Mouse (Mus musculus) heart, embryonic 12.5 days (tissue): ENCODE results near the gene Otub1. TPM values are rescaled to one million over a fixed set of nuclear protein-coding genes. Genes with fewer than 3 reads are reported as not detected.

Source experiments
- ATAC-seq: fragments of 200-750 bp; cut with Nextera tagmentation; 2 replicates; pipeline ENCODE4 v1.8.0; 2017; ENCODE audit warnings: moderate TSS enrichment, moderate library complexity; ENCODE audit not compliant: insufficient number of reproducible peaks, low FRiP score
- H3K27ac ChIP-seq: fragments of 300-500 bp; sonication (generic); 2 replicates; pipeline ENCODE4 v1.5.1; 2016; ENCODE audit warnings: mild to moderate bottlenecking, moderate library complexity; ENCODE audit not compliant: poor library complexity, severe bottlenecking
- H3K27me3 ChIP-seq: fragments of 300-500 bp; sonication (generic); replicated peaks from 2 replicates; pipeline ENCODE4 v1.6.1; 2016; ENCODE audit warnings: mild to moderate bottlenecking, moderate library complexity
- H3K36me3 ChIP-seq: fragments of 300-500 bp; sonication (generic); 2 replicates; pipeline ENCODE4 v1.6.1; 2016; ENCODE audit warnings: mild to moderate bottlenecking, moderate library complexity
- H3K4me1 ChIP-seq: fragments of 300-500 bp; sonication (generic); replicated peaks from 2 replicates; pipeline ENCODE4 v1.6.1; 2016; ENCODE audit warnings: mild to moderate bottlenecking
- H3K4me2 ChIP-seq: fragments of 300-500 bp; sonication (generic); 2 replicates; pipeline ENCODE4 v1.6.1; 2016; ENCODE audit warnings: mild to moderate bottlenecking, moderate library complexity
- H3K4me3 ChIP-seq: fragments of 300-500 bp; sonication (generic); 2 replicates; pipeline ENCODE4 v1.5.1; 2016; ENCODE audit warnings: mild to moderate bottlenecking
- H3K9ac ChIP-seq: fragments of 300-500 bp; sonication (generic); 2 replicates; pipeline ENCODE4 v1.6.1; 2016; ENCODE audit warnings: mild to moderate bottlenecking, moderate library complexity
- H3K9me3 ChIP-seq: fragments of 300-500 bp; sonication (generic); replicated peaks from 2 replicates; pipeline ENCODE4 v1.6.1; 2016; ENCODE audit warnings: mild to moderate bottlenecking, moderate library complexity
- WGBS: fragments of 180-500 bp; shearing (Covaris S2); methylation state at CpG from one replicate; pipeline ENCODE4 v1.1.7; 2016; 5-methylcytosine and 5-hydroxymethylcytosine counted together
- polyA plus RNA-seq: library from polyadenylated mRNA; unstranded; fragments of >200 nt; fragmentation: Nextera tagmentation; extraction: Ambion mirVana; gene quantifications from 2 replicates; pipeline ENCODE4 v1.2.1, GENCODE M21; 2016

Otub1 gene
- polyA plus RNA-seq, 1 experiment from 2014 or later, result 154 TPM

DNA sequence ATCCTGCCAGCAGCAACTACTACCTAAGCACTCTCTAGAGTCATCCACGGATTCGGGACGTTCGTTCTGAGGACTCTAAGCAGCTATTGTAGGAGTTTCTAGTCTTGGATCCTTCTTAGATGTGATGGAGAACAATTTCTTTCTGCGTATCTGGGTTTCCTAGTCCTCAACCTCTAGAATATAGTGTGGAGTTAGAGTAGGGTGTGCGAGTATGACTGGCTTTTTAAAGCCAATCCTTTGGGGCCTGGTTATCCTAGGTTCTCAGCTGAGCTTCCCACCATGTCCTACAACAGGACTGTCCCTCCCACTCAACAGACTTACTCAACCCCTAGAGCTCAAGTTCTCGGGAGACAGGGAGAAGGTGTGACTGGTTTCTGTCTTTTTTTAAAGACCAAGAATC lies 790 bp downstream of the Otub1 start:
- H3K27me3 ChIP-seq, result no peaks in the 10 kb centered on the region
- no peaks in the 10 kb centered on the region for H3K9me3 ChIP-seq
- H3K4me3 ChIP-seq, result peak overlapping the region; percentile 82
- peaks cover 42% of the 10 kb centered on the region for H3K36me3 ChIP-seq
- ATAC-seq, result no peak
- peaks cover 31% of the 10 kb centered on the region for H3K4me1 ChIP-seq
- peak overlapping the region; percentile 98 for H3K27ac ChIP-seq
- H3K4me2 ChIP-seq, result peak overlapping the region; percentile 89
- 29% methylated on average over 7 of the region's 7 CpGs for WGBS
- peak overlapping the region; percentile 84 for H3K9ac ChIP-seq

DNA sequence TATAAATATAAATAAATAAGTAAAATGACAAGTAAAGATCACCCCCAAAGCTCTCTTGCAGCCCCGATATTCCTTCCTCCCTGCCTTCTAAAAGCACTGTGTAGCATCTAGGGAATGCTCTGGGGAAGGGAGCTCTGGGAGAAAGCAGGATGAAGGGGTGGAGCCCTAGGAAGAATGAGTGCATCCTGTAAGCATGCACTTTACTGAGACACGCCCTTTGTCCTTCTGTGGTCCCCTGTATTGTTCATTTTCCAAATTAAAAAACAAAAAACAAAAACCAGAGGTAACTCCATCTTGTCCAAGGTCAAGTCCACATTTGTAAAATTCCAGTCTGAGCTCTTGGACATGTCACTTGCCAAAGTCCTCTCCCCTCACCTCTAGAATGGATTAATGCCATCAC lies 1.2 kb downstream of the Otub1 start:
- Histone ChIP-seq H3K27me3 (no peaks in the 10 kb centered on the region), H3K4me3 (peak overlapping the region; percentile 82), H3K4me1 (peaks cover 31% of the 10 kb centered on the region), H3K9ac (peak overlapping the region; percentile 84), H3K4me2 (peak overlapping the region; percentile 89), H3K9me3 (no peaks in the 10 kb centered on the region), H3K27ac (peak overlapping the region; percentile 98; the same call in 1 of the 2 replicates), H3K36me3 (peaks cover 45% of the 10 kb centered on the region)
- 50% methylated on average over 2 of the region's 2 CpGs for WGBS
- no peak for ATAC-seq

- H3K4me1 ChIP-seq, result peaks cover 43% of the 10 kb centered on the region
- no peak for ATAC-seq
- whole genome bisulfite sequencing, result 49% methylated on average over 1 of the region's 1 CpGs
These were observed 5.7 kb downstream of the Otub1 start for GRCm38 (mm10) chr19:7200427-7200826.

DNA sequence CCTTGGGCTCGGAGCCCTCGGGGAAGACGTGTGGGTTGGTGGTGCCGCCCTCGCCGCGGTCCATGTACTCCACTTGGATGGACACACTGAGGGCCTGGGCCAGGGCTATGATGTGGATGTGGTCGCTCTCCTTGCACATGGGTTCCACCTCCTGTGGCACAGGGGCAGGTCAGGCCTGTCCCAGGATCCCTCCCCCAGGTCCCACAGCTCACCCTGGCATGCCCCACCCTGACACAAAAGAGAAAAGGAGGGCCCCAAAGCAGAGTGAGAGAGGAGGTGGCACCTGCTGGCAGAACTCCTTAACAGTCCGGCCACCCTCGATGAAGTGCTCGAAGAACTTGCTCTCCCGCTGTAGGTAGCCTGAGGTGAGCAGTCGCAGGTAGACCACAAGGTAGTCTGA lies 7.0 kb downstream of the Otub1 start:
- Histone ChIP-seq H3K9me3 (no peaks in the 10 kb centered on the region), H3K9ac (no peak overlapping the region), H3K4me2 (no peak overlapping the region), H3K4me3 (no peak overlapping the region), H3K27ac (no peak overlapping the region), H3K27me3 (no peaks in the 10 kb centered on the region), H3K4me1 (peaks cover 31% of the 10 kb centered on the region), H3K36me3 (peaks cover 65% of the 10 kb centered on the region)
- WGBS, result 90% methylated on average over 13 of the region's 13 CpGs
- ATAC-seq, result no peak

More at GRCm38 (mm10) chr19:7200427-7200826, 5.7 kb downstream of the Otub1 start:
- H3K36me3 ChIP-seq, result peaks cover 69% of the 10 kb centered on the region
- no peaks in the 10 kb centered on the region for H3K9me3 ChIP-seq
- no peak overlapping the region for H3K9ac ChIP-seq
- no peak overlapping the region for H3K27ac ChIP-seq
- no peaks in the 10 kb centered on the region for H3K27me3 ChIP-seq
- H3K4me3 ChIP-seq, result no peak overlapping the region
- H3K4me2 ChIP-seq, result no peak overlapping the region

- peaks cover 49% of the 10 kb centered on the region for H3K36me3 ChIP-seq
These were observed 8.7 kb downstream of the Otub1 start for GRCm38 (mm10) chr19:7197445-7197844.

GRCm38 (mm10) chr19:7196741-7197270 lies 9.3 kb downstream of the Otub1 start:
- H3K27ac ChIP-seq, result no peak overlapping the region
- no peak overlapping the region for H3K4me3 ChIP-seq
- H3K36me3 ChIP-seq, result peaks cover 45% of the 10 kb centered on the region
- H3K9me3 ChIP-seq, result no peaks in the 10 kb centered on the region
- peak overlapping the region; percentile 23; the same call in 1 of the 2 replicates for H3K9ac ChIP-seq
- H3K4me2 ChIP-seq, result peak overlapping the region; percentile 53
- peaks cover 19% of the 10 kb centered on the region for H3K4me1 ChIP-seq
- 12% methylated on average over 17 of the region's 17 CpGs for WGBS
- peak; percentile 20; the same call in 1 of the 2 replicates for ATAC-seq
- 0 out of 2 replicates have a peak, but pooled peaks cover 3% of the 10 kb centered on the region for H3K27me3 ChIP-seq

More at GRCm38 (mm10) chr19:7197445-7197844, 8.7 kb downstream of the Otub1 start:
- Histone ChIP-seq H3K4me3 (no peak overlapping the region), H3K4me1 (peaks cover 23% of the 10 kb centered on the region), H3K27ac (no peak overlapping the region), H3K27me3 (no peaks in the 10 kb centered on the region), H3K9me3 (no peaks in the 10 kb centered on the region), H3K9ac (no peak overlapping the region), H3K4me2 (no peak overlapping the region)
- peak; percentile 8; the same call in 1 of the 2 replicates for ATAC-seq
- WGBS, result 85% methylated on average over 9 of the region's 9 CpGs

GRCm38 (mm10) chr19:7195900-7196728 lies 10.0 kb downstream of the Otub1 start:
- ATAC-seq, result peak; percentile 13; the same call in 1 of the 2 replicates

DNA sequence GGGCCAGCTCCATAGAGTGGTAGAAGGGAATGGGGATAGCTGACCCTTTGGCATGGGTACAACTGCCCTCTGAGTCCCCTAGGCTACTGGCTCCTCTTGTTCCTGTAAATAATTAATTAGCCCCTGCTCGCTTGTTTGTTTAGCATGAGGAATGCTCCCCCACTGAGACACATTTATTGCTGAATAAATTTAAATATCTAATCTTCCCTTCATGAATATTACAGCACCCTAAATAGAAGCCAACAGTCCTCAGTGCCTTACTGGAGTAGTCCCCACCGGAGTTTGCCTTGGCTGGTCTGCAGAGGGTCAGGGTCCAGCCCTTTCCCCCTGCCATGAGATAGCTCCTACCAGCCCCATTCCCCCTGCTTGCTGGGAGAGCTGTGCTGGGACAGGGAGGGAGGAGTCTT lies 13.6 kb downstream of the Otub1 start:
- no peaks in the 10 kb centered on the region for H3K9me3 ChIP-seq
- no peak for ATAC-seq
- H3K4me2 ChIP-seq, result no peak overlapping the region
- H3K36me3 ChIP-seq, result peaks cover 4% of the 10 kb centered on the region
- H3K27me3 ChIP-seq, result peaks cover 28% of the 10 kb centered on the region
- WGBS, result 58% methylated on average over 2 of the region's 2 CpGs
- H3K9ac ChIP-seq, result no peak overlapping the region
- H3K4me3 ChIP-seq, result no peak overlapping the region
- no peak overlapping the region for H3K27ac ChIP-seq
- H3K4me1 ChIP-seq, result peaks cover 14% of the 10 kb centered on the region

More at GRCm38 (mm10) chr19:7195900-7196728, 10.0 kb downstream of the Otub1 start:
- Histone ChIP-seq H3K9ac (peak overlapping the region; percentile 23), H3K27ac (no peak overlapping the region), H3K9me3 (no peaks in the 10 kb centered on the region), H3K27me3 (peaks cover 10% of the 10 kb centered on the region), H3K36me3 (peaks cover 38% of the 10 kb centered on the region), H3K4me2 (peak overlapping the region; percentile 53), H3K4me1 (peaks cover 19% of the 10 kb centered on the region), H3K4me3 (peak overlapping the region; percentile 16; the same call in 1 of the 2 replicates)
- 13% methylated on average over 33 of the region's 33 CpGs for WGBS

DNA sequence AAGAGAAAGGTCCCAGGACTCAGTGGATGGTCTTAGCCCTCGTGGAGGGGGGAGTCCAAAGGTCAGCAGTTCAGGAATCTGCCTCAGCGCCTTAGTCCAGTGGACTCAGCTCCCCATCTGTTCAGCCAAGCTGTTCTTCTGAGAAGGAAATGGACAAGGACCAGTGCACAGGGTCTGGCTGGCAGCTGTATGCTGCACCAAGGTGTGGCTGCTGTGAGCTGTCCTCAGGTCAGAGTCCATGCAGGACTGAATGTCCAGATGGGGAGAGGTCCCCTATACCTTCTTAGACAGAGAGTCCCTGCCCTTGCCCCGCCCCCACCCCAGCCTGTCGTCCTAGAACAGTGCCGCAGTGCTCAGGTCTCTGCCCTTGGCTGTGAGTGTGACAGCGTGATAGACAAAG lies 14.5 kb downstream of the Otub1 start:
- ATAC-seq, result no peak
- no peaks in the 10 kb centered on the region for H3K9me3 ChIP-seq
- peaks cover 36% of the 10 kb centered on the region for H3K27me3 ChIP-seq
- no peaks in the 10 kb centered on the region for H3K36me3 ChIP-seq
- H3K4me3 ChIP-seq, result no peak overlapping the region
- 43% methylated on average over 6 of the region's 6 CpGs for WGBS
- no peak overlapping the region for H3K27ac ChIP-seq
- H3K4me1 ChIP-seq, result peaks cover 6% of the 10 kb centered on the region
- 0 out of 2 replicates have a peak overlapping the region, but pooled peaks have one; percentile 8 for H3K9ac ChIP-seq
- no peak overlapping the region for H3K4me2 ChIP-seq

GRCm38 (mm10) chr19:7190986-7191385 lies 15.1 kb downstream of the Otub1 start:
- Histone ChIP-seq H3K9me3 (no peaks in the 10 kb centered on the region), H3K27me3 (peaks cover 42% of the 10 kb centered on the region), H3K9ac (no peak overlapping the region), H3K4me2 (no peak overlapping the region), H3K4me1 (peaks cover 5% of the 10 kb centered on the region), H3K27ac (no peak overlapping the region), H3K4me3 (no peak overlapping the region), H3K36me3 (no peaks in the 10 kb centered on the region)
- ATAC-seq, result no peak
- WGBS, result 75% methylated on average over 5 of the region's 5 CpGs

DNA sequence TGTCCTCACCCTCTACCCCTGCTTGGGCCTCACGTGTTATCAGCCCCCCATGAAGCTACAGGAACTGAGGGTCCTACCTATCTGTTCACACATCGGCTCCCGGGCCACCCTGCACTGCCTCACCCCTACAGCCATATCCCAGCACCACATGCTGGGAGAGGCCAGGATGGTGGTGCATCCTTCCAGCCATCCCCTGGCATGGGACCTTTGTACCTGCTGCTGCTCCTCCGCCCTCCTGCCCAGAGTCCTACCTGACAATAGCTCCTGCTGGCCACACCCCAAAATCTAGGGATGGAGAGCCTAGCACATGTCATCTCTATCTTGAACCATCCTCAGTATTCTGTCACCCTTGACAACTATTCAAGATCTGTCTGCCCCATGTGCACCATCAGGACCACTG lies 17.1 kb downstream of the Otub1 start:
- Histone ChIP-seq H3K36me3 (no peaks in the 10 kb centered on the region), H3K4me1 (peaks cover 8% of the 10 kb centered on the region), H3K9ac (no peak overlapping the region), H3K27ac (no peak overlapping the region), H3K4me3 (no peak overlapping the region), H3K4me2 (no peak overlapping the region), H3K9me3 (no peaks in the 10 kb centered on the region), H3K27me3 (peaks cover 59% of the 10 kb centered on the region)
- WGBS, result 57% methylated on average over 4 of the region's 4 CpGs
- ATAC-seq, result no peak
